Mouse (Mus musculus) adrenal gland, postnatal 4 days (tissue): ENCODE results near the gene Esr2. TPM values are rescaled to one million over a fixed set of nuclear protein-coding genes. Genes with fewer than 3 reads are reported as not detected.
"Not testable (repeated sequence)": the region's sequence is repeated elsewhere in the genome, so short reads cannot be mapped to it uniquely, and the experiment has no call there.

Experiments
- DNase-seq, 2 experiments: peaks; one replicate each; pipeline ENCODE4 v3.0.0; 2021 to 2022; ENCODE audit warnings: low spot score in 2 of 2, mixed read lengths in 2 of 2
- total RNA-seq, 2 experiments: library from RNA; stranded (reverse); gene quantifications; 2 replicates each; pipeline ENCODE4 v1.2.3; 2021

Gene Esr2
- total RNA-seq, 2 experiments from 2014 or later = 0.20 TPM; not detected in 1

DNA sequence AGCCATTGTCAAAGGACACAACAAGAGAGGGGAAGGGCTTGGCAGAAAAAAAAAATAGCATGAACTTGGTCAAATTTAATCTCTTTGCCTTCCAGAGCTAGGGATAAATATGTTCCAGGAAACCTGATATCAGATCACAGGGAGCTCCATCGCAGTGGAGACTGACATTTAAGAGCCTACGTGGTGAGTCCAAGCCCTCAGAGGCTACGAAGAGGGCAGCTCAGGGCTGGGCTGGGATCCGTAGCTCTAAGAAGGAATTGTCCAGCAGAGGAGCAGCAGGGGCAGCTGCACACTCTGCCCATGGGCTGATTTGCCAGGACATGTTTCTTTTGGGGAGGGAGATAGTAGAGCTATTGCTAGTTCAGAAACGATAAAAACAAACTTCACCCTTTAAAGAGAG, 11.4 kb downstream of the Esr2 start:
- DNase-seq = no peak

DNA sequence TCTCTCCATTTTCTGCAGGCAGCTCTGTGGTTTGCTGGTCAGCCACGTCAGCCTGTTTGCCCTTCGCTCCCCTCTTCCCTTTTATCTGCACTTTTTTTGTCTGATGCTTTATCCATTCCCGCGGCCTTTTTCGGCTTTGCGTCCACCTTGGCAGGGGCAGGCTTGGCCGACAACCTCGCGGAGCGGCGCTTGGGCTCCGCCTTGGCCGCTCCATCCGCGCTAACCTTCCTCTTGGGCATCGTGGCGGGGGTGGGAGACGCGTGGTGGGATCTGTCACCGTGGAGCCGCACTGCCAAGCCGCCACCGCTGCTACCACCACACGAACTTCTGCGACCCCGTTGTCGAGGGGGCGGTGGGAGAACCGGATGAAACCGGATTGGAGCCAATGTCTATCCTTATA, 24.7 kb downstream of the Esr2 start:
- not testable (repeated sequence) for DNase-seq

DNA sequence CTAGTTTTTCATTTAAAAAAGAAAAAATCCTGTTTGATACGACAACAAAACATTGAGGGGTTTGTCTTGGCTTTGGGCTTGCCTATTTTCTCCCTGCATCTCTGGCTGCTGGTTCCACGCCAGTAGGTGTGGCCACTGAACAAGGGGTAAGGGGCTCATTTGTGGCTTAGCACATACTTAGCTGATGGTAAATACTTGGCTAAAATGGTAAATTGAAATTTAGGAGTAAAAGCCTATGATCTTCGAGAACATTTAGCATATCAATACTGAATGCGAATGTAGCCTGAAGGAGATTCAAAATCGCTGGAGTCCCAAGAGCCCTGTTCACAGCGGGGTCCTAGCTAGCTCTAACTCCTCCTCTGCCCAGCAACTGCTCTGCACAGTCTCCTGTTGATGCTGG, 40.4 kb downstream of the Esr2 start:
- DNase-seq = no peak

DNA sequence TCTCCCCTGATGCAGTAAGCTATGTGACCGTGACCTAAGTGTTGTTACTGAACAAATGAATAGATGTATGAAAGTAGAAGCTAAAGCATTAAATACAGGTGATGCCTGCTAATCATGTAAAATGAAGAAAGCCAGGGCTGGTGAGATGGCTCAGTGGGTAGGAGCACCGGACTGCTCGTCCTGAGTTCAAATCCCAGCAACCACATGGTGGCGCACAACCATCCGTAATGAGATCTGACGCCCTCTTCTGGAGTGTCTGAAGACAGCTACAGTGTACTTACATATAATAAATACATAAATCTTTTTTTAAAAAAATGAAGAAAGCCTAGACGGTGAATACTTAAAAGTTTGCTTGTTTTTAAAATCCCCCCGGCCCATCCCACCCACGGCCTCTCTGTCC, 44.0 kb downstream of the Esr2 start:
- DNase-seq = not testable (repeated sequence)

DNA sequence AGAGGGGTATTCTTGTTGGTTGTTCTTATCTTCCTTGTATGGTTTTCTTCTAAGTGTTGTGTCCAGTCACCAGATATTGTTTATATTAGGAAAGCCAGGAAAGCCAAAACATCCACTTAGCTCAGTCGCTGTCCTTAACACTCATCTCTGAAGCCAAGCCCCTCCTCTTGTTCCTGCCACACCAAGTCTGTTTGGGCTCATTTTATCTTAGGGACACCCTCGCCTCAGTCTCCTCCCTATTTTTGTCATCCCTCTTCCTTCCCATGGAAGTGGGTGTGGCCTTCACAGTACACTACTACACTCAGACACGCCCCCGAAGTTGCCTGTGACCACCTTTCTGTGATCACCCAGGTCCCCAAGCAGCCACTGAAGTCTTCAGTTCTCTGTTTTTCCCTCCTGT, 44.5 kb downstream of the Esr2 start:
- DNase-seq = no peak

DNA sequence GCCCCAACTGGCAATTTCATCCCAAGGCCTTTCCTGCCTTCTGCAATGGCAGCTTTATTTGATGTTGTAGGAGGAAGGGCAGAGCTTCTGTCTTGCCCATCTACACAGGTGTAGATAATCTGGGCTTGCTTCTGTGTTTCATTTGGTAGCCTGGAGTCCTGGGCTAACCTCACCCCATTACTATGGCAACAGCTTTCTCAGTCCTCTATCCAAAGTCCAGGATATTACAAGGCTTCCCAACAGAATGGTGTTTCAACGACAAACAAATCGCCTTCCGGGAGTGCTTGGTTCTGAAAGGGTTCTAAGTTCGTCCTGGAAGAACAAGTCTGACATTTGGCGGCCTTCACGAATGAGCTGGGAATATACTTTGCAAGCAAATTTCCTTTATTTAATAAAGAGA, 46.2 kb downstream of the Esr2 start:
- no peak for DNase-seq

DNA sequence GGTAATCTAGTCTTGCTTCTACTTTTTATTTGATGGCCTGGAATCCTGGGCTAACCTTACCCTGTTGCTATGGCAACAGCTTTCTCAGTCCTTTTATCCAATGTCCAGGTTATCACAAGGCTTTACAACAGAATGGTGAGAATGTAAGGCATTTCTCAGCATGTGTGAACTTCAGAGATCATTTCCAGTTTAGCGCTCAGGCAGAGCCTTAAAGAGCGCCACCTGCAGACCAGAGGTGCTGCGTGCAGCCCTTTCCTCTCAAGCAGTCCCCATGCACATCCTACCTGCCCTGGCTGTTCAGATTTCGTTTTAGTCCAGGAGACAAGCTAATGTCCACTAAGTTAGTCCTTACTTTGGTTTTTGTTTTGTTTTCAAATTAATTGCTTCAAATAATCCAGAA, 46.8 kb downstream of the Esr2 start:
- DNase-seq = no peak

DNA sequence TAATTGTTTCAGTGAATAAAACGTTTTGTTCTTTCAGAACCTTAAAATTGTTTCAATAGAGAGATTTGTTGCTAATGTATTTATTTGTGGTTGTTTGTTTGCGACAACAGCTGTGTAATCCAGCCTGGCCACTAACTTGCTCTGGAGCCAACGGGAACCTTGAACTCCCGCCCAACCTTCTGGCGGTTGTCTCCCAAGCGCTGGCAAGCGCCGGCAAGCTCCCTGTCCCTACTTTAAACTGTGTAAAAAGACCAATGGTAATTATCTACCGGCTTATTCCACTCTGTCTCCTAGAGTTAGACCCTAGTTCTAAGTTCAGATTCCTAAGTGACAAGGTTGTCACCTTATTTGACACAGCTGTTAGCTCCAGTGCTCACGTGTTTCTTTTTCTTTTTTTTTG, 48.2 kb downstream of the Esr2 start:
- DNase-seq = no peak

DNA sequence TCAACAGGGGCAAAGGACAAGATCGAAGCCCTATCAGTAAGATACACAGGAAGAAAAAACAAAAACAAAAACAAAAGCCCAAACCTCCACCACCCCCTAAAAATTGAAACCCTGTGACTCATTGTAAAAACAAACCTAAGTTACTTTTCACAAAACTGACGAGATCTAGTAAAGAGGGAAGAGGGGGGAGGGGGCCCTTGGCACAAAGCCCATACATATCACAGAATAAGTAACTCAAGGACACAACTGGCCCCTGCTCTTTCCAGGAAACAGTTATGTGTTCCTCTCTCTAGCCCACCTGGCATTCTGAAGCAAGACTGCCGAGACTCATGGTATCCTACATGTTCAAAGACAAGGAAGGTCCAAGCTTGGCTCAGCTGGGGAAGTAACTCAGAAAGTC, 48.8 kb downstream of the Esr2 start:
- no peak for DNase-seq

DNA sequence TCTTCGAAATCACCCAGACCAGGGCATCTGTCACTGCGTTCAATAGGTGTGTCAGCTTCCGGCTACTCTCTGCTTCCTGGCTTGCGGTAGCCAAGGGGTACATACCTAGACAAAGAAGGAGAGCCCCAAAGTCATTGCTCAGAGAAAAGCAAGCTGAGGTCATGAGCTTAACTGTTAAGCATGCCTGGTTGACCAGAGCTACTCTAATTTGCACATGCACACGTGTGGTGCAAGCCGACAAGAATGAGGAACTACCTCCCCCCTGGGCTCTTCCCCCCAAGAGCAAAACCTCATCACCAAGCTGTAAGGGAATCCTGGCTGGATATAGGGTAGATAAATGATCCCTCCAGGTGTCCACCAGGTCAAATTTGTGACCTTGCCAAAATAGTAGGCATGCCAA, 53.8 kb downstream of the Esr2 start:
- DNase-seq = no peak

DNA sequence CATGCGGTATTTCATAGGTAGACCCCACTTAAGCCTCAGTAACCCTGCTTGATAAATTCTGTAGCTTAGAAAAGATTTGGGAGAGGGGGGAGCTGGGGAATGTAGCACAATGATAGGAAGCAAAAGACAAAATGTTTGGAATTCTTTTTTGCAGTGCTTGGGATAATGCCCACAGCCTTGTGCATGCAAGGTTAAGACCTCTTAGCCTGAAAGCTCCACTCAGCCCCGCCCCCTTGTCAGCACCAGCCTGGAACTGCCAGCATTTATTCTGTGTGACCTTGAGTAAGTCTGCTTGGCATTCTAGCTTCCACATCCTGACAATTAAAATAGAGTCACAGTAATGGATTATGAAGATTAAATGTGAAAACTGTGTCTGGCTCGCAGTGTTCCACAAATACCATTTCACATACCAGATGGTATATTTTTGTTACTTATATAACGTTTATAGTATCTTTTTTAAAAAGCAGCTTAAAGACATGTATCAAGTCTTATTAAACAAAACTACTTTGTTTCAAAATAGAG, 59.4 kb downstream of the Esr2 start:
- no peak for DNase-seq

DNA sequence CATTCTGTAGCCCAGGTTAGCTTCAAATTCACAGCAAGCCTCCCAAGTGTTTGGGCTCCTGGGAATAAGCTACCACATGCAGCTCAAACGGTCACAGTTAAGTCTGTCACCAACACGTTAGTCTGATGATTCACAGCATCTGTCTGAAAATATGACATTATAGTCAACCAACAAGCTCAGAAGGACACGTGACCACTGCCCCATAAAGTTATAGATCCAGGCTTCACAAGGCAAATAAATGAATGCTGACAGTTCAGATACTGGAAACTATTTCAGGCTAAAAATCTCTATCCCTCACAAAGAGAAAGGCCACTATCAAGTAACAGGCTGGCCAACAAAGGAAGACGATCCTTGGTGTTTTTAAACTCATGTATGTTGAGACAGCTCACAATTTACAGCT, 60.5 kb downstream of the Esr2 start:
- no peak for DNase-seq

DNA sequence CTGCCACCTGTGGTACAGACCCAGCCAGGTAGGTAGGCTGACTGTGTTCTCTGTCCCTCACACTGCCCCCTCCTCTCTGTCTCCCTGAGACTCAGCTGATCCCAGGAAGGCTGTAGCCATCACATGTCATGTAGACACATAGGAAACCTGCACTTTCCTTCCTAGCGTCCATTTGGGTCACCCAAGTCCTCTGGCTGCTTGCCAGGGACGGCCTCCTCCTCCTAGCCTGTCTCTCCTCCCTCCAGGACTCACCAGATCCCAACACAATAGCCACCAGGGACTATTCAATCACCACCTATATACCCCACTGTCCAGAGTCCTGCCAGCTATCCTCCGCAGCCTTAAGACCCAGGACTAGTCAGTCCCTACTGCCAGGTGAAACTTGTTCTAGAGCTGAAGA, 66.0 kb downstream of the Esr2 start:
- no peak for DNase-seq

DNA sequence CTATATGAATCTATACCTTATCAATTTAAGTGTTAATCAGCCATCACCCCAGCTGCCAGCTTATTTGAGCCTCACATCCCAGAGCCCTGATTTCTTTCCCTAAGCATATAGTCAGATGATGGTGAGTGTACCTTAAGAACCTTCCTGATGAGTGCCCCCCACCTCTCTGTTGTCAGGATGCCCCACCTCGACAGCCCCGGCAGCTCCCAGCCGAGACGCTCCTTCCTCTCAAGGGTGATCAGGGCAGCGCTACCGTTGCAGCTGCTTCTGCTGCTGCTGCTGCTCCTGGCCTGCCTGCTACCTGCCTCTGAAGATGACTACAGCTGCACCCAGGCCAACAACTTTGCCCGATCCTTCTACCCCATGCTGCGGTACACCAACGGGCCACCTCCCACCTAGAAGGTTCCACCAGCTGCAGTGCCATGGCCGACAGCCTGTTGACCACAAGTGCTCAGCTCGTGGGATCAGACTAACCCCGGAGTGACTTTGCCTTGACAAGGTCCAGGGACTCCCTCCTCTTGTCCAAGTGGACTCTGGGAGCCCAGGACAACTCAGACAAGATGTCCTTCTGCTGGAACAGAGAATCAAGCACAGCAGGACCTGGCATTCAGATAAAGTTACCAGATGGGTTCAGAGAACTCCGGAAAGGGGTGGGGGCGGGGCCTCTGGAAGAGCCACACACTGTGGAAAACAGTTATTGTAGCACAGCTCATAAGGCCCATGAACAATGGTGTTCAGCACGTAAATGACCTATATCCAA, 67.2 kb downstream of the Esr2 start:
- DNase-seq = no peak

DNA sequence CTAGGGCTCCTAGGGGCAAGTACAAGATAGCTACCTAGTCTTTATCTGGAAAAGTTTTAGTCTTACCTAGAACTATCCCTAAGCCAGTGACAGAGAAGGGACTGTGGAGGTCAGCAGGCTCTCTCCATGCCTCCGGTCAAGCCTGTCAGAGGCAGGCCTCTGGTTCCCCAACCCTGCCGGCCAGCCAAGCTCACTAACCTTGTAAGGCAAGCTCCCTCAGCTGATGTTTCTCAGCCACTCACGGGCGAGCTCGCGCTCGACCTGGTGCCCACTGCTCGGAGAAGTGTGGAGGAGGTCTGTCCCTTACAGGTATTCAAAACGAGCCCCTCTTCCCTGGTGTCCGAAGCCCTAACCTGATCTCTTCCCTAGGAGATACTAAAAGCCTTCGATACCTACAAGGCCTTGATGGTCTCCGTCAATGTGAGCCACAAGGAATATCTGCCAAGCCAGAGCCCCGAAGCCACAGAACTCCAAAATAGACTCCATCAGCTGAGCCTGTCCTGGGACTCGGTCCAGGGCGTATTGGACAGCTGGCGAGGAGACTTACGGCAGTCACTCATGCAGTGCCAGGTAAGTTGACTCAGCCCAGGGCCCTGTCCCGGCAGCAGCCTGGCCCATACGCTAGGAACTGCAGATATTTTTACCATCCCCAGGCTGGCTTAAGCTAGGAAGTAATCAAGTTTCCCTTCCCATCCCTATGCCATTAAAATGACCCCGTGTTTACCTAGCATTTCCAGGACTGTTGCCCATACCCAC, 72.3 kb downstream of the Esr2 start:
- DNase-seq = no peak

DNA sequence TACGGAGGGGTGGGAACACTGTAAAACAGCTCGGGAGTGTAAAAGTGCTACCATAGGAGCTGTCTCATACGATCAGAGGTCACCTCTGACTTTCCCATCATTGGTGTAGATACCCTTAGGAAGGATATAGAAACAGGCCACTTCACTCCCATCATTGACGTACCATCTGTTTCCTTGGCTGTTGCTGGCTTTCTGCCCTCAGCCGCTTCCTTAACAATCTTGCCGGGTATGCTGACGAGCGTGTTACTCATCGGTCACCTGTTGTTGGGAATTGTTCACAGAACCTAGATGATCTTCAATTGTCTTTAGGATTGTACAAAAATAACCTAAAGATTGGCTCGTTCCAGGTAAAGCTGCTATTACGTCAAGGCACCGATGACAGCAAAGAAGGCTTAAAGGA, 74.4 kb downstream of the Esr2 start:
- DNase-seq = no peak

DNA sequence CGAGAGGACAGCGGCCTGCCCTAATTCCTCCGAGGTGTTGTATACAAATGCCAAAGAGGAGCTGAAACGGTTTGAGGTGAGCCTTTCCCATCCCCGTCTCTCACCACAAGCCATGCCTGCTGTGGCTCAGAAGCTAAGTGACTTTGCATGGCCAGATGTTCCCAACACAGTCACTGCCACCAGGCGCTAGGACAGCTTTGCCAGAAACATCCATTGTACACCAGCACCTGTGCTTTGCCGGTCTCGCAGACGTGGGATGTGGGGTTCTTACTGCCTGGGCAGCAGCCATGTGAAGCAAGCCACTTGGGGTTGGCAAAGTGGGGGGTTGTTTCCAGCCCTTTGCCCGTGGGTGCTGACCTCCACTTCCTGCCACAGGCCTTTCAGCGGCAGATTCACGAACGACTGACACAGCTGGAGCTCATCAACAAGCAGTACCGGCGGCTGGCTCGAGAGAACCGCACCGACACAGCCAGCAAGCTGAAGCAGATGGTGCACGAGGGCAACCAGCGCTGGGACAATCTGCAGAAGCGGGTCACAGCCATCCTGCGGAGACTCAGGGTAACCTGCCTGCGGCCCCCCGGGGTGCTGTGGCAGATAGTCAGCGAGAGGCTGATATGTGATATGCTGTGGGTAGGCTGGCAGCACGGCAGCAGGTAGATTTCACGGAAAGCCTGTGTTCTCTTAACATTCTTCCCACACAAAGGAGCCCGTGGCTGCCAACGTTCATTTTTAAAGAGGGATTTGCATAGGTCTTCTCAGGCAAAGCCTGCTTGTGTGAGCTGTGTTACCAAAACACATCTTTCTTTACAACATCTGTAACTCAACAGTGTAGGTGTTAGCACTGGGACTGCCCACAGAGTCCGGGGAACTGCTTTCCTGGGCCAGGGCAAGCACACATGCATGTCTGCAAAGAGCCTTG, 81.7 kb downstream of the Esr2 start:
- DNase-seq = no peak

DNA sequence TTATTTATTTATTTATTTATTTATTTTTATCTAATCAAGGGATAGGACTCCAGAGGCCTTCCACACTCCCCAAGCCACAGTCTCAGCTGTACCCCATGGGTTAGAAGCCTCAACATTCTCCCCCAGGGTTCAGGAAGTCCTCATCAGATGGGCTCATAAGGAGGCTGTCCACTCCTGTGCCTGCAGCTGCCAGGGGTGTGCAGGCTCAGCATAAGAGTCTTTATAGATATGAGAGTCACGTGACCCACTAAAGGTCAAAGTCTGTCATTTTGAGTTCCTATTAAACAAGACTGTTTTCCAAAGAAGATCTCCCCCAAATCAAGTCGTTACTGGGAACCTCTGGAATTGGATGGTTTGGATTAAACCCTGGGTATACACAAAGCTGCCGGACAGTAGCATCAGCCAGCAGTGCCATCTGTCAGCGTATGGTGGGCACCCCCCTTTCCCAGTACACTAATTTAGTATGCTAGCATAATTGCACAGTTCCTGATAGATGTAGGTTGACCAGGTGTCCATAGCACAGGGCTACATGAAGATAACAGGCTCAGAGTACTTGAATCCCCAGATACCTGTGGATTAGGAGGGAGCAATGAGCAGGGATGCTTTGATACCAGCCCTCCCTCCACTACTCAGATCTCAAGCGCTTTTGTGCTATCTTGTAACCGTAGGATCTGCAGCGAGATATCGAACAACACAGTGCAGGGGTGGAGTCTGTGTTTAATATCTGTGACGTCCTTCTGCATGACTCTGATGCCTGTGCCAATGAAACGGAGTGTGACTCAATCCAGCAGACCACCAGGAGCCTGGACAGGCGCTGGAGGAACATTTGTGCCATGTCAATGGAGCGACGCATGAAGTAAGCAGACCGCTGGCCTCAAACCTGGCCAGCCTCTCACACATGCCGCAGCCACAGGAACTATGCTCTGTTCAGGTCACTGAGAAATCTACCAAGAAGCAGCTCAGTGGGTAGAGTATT, 83.2 kb downstream of the Esr2 start:
- no peak for DNase-seq

DNA sequence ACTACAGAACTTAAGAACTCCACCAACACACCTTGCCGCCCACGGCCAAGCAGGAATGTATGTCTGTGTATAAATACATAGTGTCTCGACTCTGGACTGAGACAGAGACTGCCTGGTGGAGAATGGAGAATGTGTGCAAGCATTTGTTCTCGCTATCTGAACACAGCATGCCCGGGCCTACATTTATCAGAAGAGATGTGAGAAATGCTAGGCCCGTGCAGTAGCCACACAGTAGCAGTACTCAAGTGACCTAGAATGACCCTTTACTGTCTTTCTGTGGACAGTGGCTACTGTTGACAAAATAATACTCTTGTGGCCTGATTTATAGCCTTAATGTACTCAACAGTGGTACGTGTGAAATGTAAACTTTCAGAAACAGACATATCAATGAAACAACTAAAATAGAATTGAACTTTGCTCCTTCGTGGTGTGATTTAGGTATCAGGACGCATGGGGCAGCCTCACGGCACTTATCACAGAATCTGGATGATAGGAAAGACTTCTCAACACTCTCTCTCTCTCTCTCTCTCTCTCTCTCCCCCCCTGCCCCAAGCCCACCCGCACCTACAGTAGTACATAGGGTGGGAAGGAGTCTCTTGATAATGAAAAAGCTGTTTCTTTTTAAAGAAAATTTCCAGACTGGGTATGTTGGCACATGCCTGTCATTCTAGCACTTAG, 84.1 kb downstream of the Esr2 start:
- DNase-seq = no peak

DNA sequence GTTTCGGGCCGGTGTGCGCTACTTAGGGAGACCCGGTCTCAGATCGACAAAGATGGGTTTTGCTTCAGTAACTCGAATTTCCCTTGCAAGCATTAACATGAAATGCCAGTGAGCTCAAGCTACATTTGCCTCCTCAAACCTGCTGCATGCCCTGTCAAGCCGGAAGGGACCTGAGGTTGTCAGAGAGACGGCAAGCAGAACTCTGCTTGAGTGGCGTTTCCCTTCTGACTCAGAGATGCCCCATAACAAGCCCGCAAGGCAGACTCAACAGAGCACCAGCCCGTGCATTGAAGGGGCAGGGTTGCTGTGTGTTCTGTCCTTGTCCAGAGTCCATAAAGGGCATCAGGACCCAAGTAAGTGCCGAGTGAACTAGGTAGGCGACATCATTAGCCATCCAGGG, 90.0 kb downstream of the Esr2 start:
- DNase-seq = no peak
